Mouse (Mus musculus): ENCODE data around the gene Ccl8.

DNA sequence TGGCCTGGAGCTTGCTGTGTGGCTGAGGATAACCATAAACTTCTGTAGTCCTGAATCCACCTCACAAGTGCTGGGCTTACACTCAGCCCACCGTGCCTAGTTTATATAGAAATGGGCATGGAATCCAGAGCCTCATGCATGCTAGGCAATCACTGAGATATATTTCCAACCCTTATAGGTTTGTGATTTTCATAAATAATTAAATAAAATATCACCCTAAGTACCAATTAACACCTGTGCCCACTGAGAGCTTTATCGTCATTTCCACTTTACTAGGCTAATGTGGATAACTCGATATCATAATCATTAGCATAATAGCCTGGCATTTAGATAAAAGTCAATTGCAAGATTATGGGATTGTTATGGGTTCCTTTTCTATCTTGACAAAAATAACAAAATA is 30.6 kb upstream of the Ccl8 start:
- no peak for TF ChIP-seq CTCF (conservative IDR thresholded peaks at IDR 0.05; ENCODE audit: low read length)
- no peak for TF ChIP-seq NANOG (IDR thresholded peaks at IDR 0.05; ENCODE audit: borderline replicate concordance, low read length)
